10 mouse cellular contexts compared by ENCODE assay signal in genomic region chr9:72877905-72878304, GRCm38 (mm10). TPM values are rescaled to one million over a fixed set of nuclear protein-coding genes. Genes with fewer than 3 reads are reported as not detected.
DNase-seq lines count a peak whose midpoint lies in the region; ATAC-seq and TF ChIP-seq lines count a peak whose summit lies in the region.
"Had no signal": no experiment of that assay in that cellular context is flagged by ENCODE, and none has a peak within 500 bp of the region (broad histone marks: within the 10 kb centered on the region; RNA-seq: fewer than 3 reads in every experiment).

No protein-coding gene starts in this region.

- TF ChIP-seq CTCF in kidney, adult 2 months (conservative IDR thresholded peaks at IDR 0.05; ENCODE audit: insufficient read depth, insufficient read length, low read depth, low read length), result no peak

- no peak overlapping the region for H3K4me3 ChIP-seq in kidney, embryonic 14.5 days (ENCODE audit: low read length)
- no peak overlapping the region for H3K4me3 ChIP-seq in kidney, adult 2 months (ENCODE audit: insufficient read depth, low read depth, low read length)
- no peak overlapping the region for H3K4me3 ChIP-seq in hindbrain, embryonic 12.5 days

- no peak for TF ChIP-seq POLR2A in kidney, adult 2 months (IDR thresholded peaks at IDR 0.05; ENCODE audit: low read depth, low read length)

- H3K4me1 ChIP-seq in kidney, embryonic 14.5 days (ENCODE audit: control insufficient read depth, insufficient read depth, low read length), result peaks cover 40% of the 10 kb centered on the region
- H3K4me1 ChIP-seq in kidney, adult 2 months (ENCODE audit: control insufficient read depth, insufficient read depth, low read length), result no peaks in the 10 kb centered on the region
- peaks cover 45% of the 10 kb centered on the region for H3K4me1 ChIP-seq in hindbrain, embryonic 12.5 days

- no peaks in the 10 kb centered on the region for H3K36me3 ChIP-seq in kidney, embryonic 14.5 days (ENCODE audit: control insufficient read depth, insufficient read depth, low read length)
- H3K36me3 ChIP-seq in kidney, adult 2 months (ENCODE audit: control insufficient read depth, insufficient read depth, low read length), result no peaks in the 10 kb centered on the region
- no peaks in the 10 kb centered on the region for H3K36me3 ChIP-seq in hindbrain, embryonic 12.5 days

- 6% methylated on average over 11 of the region's 11 CpGs for WGBS in kidney, embryonic 14.5 days
- 39% methylated on average over 11 of the region's 11 CpGs for WGBS in kidney, adult 2 months
- WGBS in hindbrain, embryonic 12.5 days, result 13% methylated on average over 11 of the region's 11 CpGs

- peak overlapping the region; percentile 0; the same call in 1 of the 2 replicates for H3K4me2 ChIP-seq in kidney, embryonic 14.5 days (replicated peaks; ENCODE audit: low read depth, low read length)
- H3K4me2 ChIP-seq in hindbrain, embryonic 12.5 days (replicated peaks), result peak overlapping the region; percentile 23

- no peak for DNase-seq in kidney, adult 2 months
- peak; percentile 82 for DNase-seq in embryo, embryonic 10.5 days (ENCODE audit: low spot score)
- DNase-seq in neural tube, embryonic 10.5 days (ENCODE audit: extremely low spot score, low spot score), result peak; percentile 79
- DNase-seq in gastrocnemius, postnatal 10 days, result no peak
- no peak for DNase-seq in cerebellum, postnatal 36 days
- DNase-seq: lung, postnatal 36 days had no signal

- H3K9me3 ChIP-seq in kidney, embryonic 14.5 days (ENCODE audit: control insufficient read depth, low read length), result no peaks in the 10 kb centered on the region
- H3K9me3 ChIP-seq in hindbrain, embryonic 12.5 days (replicated peaks), result no peaks in the 10 kb centered on the region

- peak overlapping the region; percentile 39; the same call in 1 of the 2 replicates for H3K27ac ChIP-seq in kidney, embryonic 14.5 days (ENCODE audit: low read depth, low read length)
- H3K27ac ChIP-seq in kidney, adult 2 months (ENCODE audit: insufficient read depth, low read depth, low read length), result no peak overlapping the region
- H3K27ac ChIP-seq in hindbrain, embryonic 12.5 days, result peak overlapping the region; percentile 58

- no peak overlapping the region for H3K9ac ChIP-seq in kidney, embryonic 14.5 days (ENCODE audit: low read depth, low read length)
- H3K9ac ChIP-seq in hindbrain, embryonic 12.5 days, result no peak overlapping the region

- H3K27me3 ChIP-seq in kidney, embryonic 14.5 days (ENCODE audit: control insufficient read depth, insufficient read depth, low read length), result no peaks in the 10 kb centered on the region
- no peaks in the 10 kb centered on the region for H3K27me3 ChIP-seq in kidney, adult 2 months (replicated peaks; ENCODE audit: control insufficient read depth, insufficient read depth, low read length)
- H3K27me3 ChIP-seq in hindbrain, embryonic 12.5 days, result no peaks in the 10 kb centered on the region

- peak; percentile 80 for ATAC-seq in kidney, embryonic 14.5 days (ENCODE audit: low FRiP score, low TSS enrichment)
- peak; percentile 20; the same call in 1 of the 2 replicates for ATAC-seq in hindbrain, embryonic 12.5 days (ENCODE audit: low FRiP score)
- ATAC-seq in erythroblast, adult 5-6 weeks (replicated peaks; ENCODE audit: low FRiP score, poor library complexity, severe bottlenecking), result no peak
- ATAC-seq: forebrain, embryonic 16.5 days had no signal

RNA-seq across cellular contexts. Expression of gene Pygo1, which starts 47.5 kb away (rescaled TPM):
- 5.4 and 7.2 TPM in 2 replicates for polyA plus RNA-seq in kidney, embryonic 14.5 days (2014; fragmentation: Nextera tagmentation; extraction: Ambion mirVana)
- 0.22 and 0.38 TPM in 2 replicates for polyA plus RNA-seq in kidney, adult 2 months (2012; rRNA removed)
- 14.2 and 15.0 TPM in 2 replicates for polyA plus RNA-seq in hindbrain, embryonic 12.5 days (2016; fragmentation: Nextera tagmentation; extraction: Ambion mirVana)
- not detected in 2 replicates for total RNA-seq in erythroblast, adult 5-6 weeks (2015; ENCODE audit: low replicate concordance)
- total RNA-seq in erythroblast, adult 5-6 weeks (2017; ENCODE audit: low replicate concordance), result not detected in 2 replicates
- total RNA-seq in gastrocnemius, postnatal 10 days (2021), result 1 to 10 TPM; 5.0 to 5.3 TPM

Comparison
In these comparisons a context has a peak if more than half of its experiments do, and no peak if none do; other contexts are left out.
1. DNase-seq: peak in embryo, embryonic 10.5 days (single experiment) and neural tube, embryonic 10.5 days (single experiment); none in kidney, adult 2 months (single experiment), gastrocnemius, postnatal 10 days (single experiment) and cerebellum, postnatal 36 days (0 of 2).